Mouse (Mus musculus) CD4-positive naive resting alpha-beta T cell, adult 57 days (primary cell): ENCODE measurements around the gene Oprd1. TPM values are rescaled to one million over a fixed set of nuclear protein-coding genes. Genes with fewer than 3 reads are reported as not detected.

Experiments used
- total RNA-seq: library from RNA; stranded (reverse); gene quantifications from one replicate; pipeline ENCODE4 v1.2.4, GENCODE M21; 2023

Gene Oprd1
- total RNA-seq = not detected

GRCm38 (mm10) chr4:132144080-132144841 lies at the start of gene Oprd1:
Oprd1 (minus strand) TSS chr4:132144486.

GRCm38 (mm10) chr4:132074933-132075769 lies 69.1 kb downstream of the Oprd1 start, which contains the start of gene Epb41:
Epb41 (minus strand) TSS chr4:132075321.

GRCm38 (mm10) chr4:132074077-132074932 lies 70.0 kb downstream of the Oprd1 start, which contains the start of gene Gm10300:
Gm10300 (plus strand) TSS chr4:132074697.

Other genes starting within 250 kb of the Oprd1 start
- gene Tmem200b, start 222.7 kb downstream of the Oprd1 start, total RNA-seq = not detected
- gene Gm10300, start 69.8 kb downstream of the Oprd1 start, total RNA-seq = 0.92 TPM
- 131 TPM for gene Epb41, start 69.2 kb downstream of the Oprd1 start, total RNA-seq
- gene Ythdf2, start 67.8 kb upstream of the Oprd1 start, total RNA-seq = 78.5 TPM
- gene Gmeb1, start 117.1 kb upstream of the Oprd1 start, total RNA-seq = 37.3 TPM
- 40.5 TPM for gene Taf12, start 129.9 kb upstream of the Oprd1 start, total RNA-seq
- not detected for gene Rab42, start 158.9 kb upstream of the Oprd1 start, total RNA-seq
- gene Trnau1ap, start 185.1 kb upstream of the Oprd1 start, total RNA-seq = 30.4 TPM
- 16.5 TPM for gene Rcc1, start 209.1 kb upstream of the Oprd1 start, total RNA-seq